Mouse (Mus musculus) neural tube, embryonic 15.5 days (tissue): ENCODE results near the gene Tdrd5. TPM values are rescaled to one million over a fixed set of nuclear protein-coding genes. Genes with fewer than 3 reads are reported as not detected.
"Not testable (repeated sequence)": the region's sequence is repeated elsewhere in the genome, so short reads cannot be mapped to it uniquely, and the experiment has no call there.

Experiments used
- ATAC-seq: fragments of 200-750 bp; cut with Nextera tagmentation; 2 replicates; pipeline ENCODE4 v1.8.0; 2017; ENCODE audit warnings: mild to moderate bottlenecking, moderate TSS enrichment, moderate library complexity; ENCODE audit not compliant: low FRiP score
- H3K27ac ChIP-seq: fragments of 300-500 bp; sonication (generic); replicated peaks from 2 replicates; pipeline ENCODE4 v1.5.1; 2015; ENCODE audit warnings: mild to moderate bottlenecking, inconsistent platforms
- H3K27me3 ChIP-seq: fragments of 300-500 bp; sonication (generic); replicated peaks from 2 replicates; pipeline ENCODE4 v1.6.1; 2015; ENCODE audit warnings: inconsistent platforms
- H3K36me3 ChIP-seq: fragments of 300-500 bp; sonication (generic); 2 replicates; pipeline ENCODE4 v1.6.1; 2015; ENCODE audit warnings: inconsistent platforms
- H3K4me1 ChIP-seq: fragments of 300-500 bp; sonication (generic); 2 replicates; pipeline ENCODE4 v1.6.1; 2015; ENCODE audit warnings: inconsistent platforms
- H3K4me2 ChIP-seq: fragments of 300-500 bp; sonication (generic); 2 replicates; pipeline ENCODE4 v1.6.1; 2015; ENCODE audit warnings: inconsistent platforms, mild to moderate bottlenecking, moderate library complexity
- H3K4me3 ChIP-seq: fragments of 300-500 bp; sonication (generic); replicated peaks from 2 replicates; pipeline ENCODE4 v1.5.1; 2015; ENCODE audit warnings: mild to moderate bottlenecking, inconsistent platforms
- H3K9ac ChIP-seq: fragments of 300-500 bp; sonication (generic); replicated peaks from 2 replicates; pipeline ENCODE4 v1.6.1; 2015; ENCODE audit warnings: mild to moderate bottlenecking, inconsistent platforms
- H3K9me3 ChIP-seq: fragments of 300-500 bp; sonication (generic); replicated peaks from 2 replicates; pipeline ENCODE4 v1.6.1; 2016; ENCODE audit warnings: inconsistent platforms
- WGBS: fragments of 180-500 bp; shearing (Covaris S2); methylation state at CpG from one replicate; pipeline ENCODE4 v1.1.7; 2015; ENCODE audit warnings: mixed read lengths; 5-methylcytosine and 5-hydroxymethylcytosine counted together
- polyA plus RNA-seq: library from polyadenylated mRNA; unstranded; fragments of >200 nt; fragmentation: Nextera tagmentation; extraction: Ambion mirVana; gene quantifications from 2 replicates; pipeline ENCODE4 v1.2.1, GENCODE M21; 2015

Gene Tdrd5
- polyA plus RNA-seq, 1 experiment from 2014 or later, result 0.77 TPM

- not testable (repeated sequence) for ATAC-seq, H3K36me3 ChIP-seq, H3K9me3 ChIP-seq, H3K4me3 ChIP-seq, H3K9ac ChIP-seq, H3K4me1 ChIP-seq, H3K4me2 ChIP-seq, H3K27ac ChIP-seq, H3K27me3 ChIP-seq
- 92% methylated on average over 4 of the region's 4 CpGs for WGBS
These were observed 52.4 kb downstream of the Tdrd5 start for GRCm38 (mm10) chr1:156251096-156251495.

- Histone ChIP-seq H3K4me3 (no peak overlapping the region), H3K9me3 (no peaks in the 10 kb centered on the region), H3K27me3 (no peaks in the 10 kb centered on the region), H3K9ac (no peak overlapping the region), H3K27ac (no peak overlapping the region), H3K4me1 (no peaks in the 10 kb centered on the region), H3K36me3 (no peaks in the 10 kb centered on the region), H3K4me2 (no peak overlapping the region)
- ATAC-seq, result no peak
- WGBS, result 58% methylated on average over 3 of the region's 3 CpGs
These were observed 55.6 kb downstream of the Tdrd5 start for GRCm38 (mm10) chr1:156247893-156248292.

GRCm38 (mm10) chr1:156241713-156242348 lies 61.6 kb downstream of the Tdrd5 start:
- H3K27ac ChIP-seq, result no peak overlapping the region
- H3K4me3 ChIP-seq, result no peak overlapping the region
- H3K9ac ChIP-seq, result no peak overlapping the region
- H3K4me1 ChIP-seq, result peaks cover 4% of the 10 kb centered on the region; the same call in 1 of the 2 replicates
- no peaks in the 10 kb centered on the region for H3K27me3 ChIP-seq
- no peak overlapping the region; the same call in 1 of the 2 replicates for H3K4me2 ChIP-seq
- no peaks in the 10 kb centered on the region for H3K36me3 ChIP-seq
- 8% methylated on average over 14 of the region's 14 CpGs for WGBS
- no peaks in the 10 kb centered on the region for H3K9me3 ChIP-seq
- ATAC-seq, result peak; percentile 75; the same call in 1 of the 2 replicates

GRCm38 (mm10) chr1:156241035-156241434 lies 62.4 kb downstream of the Tdrd5 start:
- no peaks in the 10 kb centered on the region for H3K36me3 ChIP-seq
- WGBS, result 40% methylated on average over 2 of the region's 2 CpGs
- no peak overlapping the region for H3K4me2 ChIP-seq
- no peak overlapping the region for H3K27ac ChIP-seq
- no peaks in the 10 kb centered on the region for H3K27me3 ChIP-seq
- no peak overlapping the region for H3K9ac ChIP-seq
- ATAC-seq, result peak; percentile 38; the same call in 1 of the 2 replicates
- H3K4me3 ChIP-seq, result no peak overlapping the region
- H3K9me3 ChIP-seq, result no peaks in the 10 kb centered on the region
- peaks cover 4% of the 10 kb centered on the region; the same call in 1 of the 2 replicates for H3K4me1 ChIP-seq

- Histone ChIP-seq H3K27ac (no peak overlapping the region), H3K9ac (no peak overlapping the region), H3K27me3 (0 out of 2 replicates have a peak, but pooled peaks cover 3% of the 10 kb centered on the region), H3K36me3 (no peaks in the 10 kb centered on the region), H3K4me1 (peaks cover 10% of the 10 kb centered on the region), H3K4me2 (peak overlapping the region; percentile 15; the same call in 1 of the 2 replicates), H3K9me3 (no peaks in the 10 kb centered on the region), H3K4me3 (no peak overlapping the region)
- 81% methylated on average over 6 of the region's 6 CpGs for WGBS
- ATAC-seq, result 0 out of 2 replicates have a peak, but pooled peaks have one; percentile 47
These were observed 72.3 kb downstream of the Tdrd5 start for GRCm38 (mm10) chr1:156231122-156231521.

DNA sequence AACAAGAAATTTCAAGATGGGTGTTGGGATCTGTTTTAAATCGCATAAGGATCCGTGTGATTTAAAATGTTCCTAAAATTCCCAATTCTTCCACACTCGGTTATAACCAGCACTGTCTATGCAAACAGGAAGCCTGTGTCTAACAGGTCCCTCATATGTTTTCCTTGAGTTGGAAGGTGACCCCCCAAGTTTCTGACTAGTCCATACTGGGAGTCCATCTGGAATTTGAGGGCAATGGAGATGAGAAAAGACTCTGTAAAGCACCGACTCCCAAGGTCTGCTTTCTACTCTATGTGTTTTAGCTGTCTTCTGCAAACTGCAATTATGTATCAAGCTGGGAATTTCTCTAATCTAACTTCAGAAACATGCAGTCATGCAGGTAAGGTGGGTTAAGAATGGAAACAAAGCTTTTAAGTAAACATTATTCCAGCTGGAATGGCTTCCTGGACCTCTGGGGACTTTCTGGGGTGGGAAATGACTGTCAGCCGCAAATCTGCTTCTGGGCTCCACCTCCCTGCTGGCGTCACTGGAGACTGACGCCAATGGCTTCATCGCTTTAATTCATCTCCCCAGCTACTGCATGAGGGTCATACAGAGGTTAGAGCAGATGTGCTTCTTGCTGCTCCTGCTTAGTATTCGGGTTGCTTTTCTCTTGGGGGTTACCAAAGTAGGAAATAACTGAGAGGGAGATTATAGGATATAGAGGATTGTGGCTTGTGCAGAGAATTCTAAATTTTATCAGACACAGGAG lies 73.0 kb downstream of the Tdrd5 start:
- H3K9me3 ChIP-seq, result no peaks in the 10 kb centered on the region
- peak overlapping the region; percentile 30; the same call in 1 of the 2 replicates for H3K27ac ChIP-seq
- 0 out of 2 replicates have a peak, but pooled peaks cover 3% of the 10 kb centered on the region for H3K27me3 ChIP-seq
- no peak overlapping the region for H3K9ac ChIP-seq
- H3K4me1 ChIP-seq, result peaks cover 10% of the 10 kb centered on the region
- ATAC-seq, result peak; percentile 73; the same call in 1 of the 2 replicates
- H3K4me2 ChIP-seq, result peak overlapping the region; percentile 15; the same call in 1 of the 2 replicates
- H3K4me3 ChIP-seq, result no peak overlapping the region
- no peaks in the 10 kb centered on the region for H3K36me3 ChIP-seq
- WGBS, result 34% methylated on average over 9 of the region's 9 CpGs

DNA sequence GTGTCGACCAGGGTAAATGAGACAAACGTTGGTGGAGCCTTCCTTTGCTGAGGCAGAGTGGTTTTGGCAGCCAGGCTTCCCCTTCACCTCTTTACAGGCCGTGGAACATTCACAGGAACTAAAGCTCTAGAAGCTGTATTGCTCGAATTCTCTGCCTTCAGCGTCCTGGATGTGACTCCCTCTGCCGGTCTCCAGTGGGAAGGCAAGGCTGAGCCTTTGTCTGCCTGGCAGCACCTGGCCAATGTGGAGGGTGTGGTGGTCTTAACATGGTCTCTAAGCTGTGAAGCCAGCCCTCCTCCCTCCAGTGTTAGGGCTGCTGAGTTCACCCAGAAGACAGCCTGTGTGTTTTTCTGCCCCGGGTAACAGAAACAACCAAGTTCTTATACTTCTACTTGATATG lies 74.0 kb downstream of the Tdrd5 start:
- peaks cover 10% of the 10 kb centered on the region for H3K4me1 ChIP-seq
- H3K4me2 ChIP-seq, result no peak overlapping the region
- H3K9ac ChIP-seq, result no peak overlapping the region
- H3K9me3 ChIP-seq, result no peaks in the 10 kb centered on the region
- WGBS, result 31% methylated on average over 7 of the region's 7 CpGs
- ATAC-seq, result no peak
- no peak overlapping the region for H3K4me3 ChIP-seq
- H3K27ac ChIP-seq, result no peak overlapping the region
- H3K36me3 ChIP-seq, result no peaks in the 10 kb centered on the region
- 0 out of 2 replicates have a peak, but pooled peaks cover 3% of the 10 kb centered on the region for H3K27me3 ChIP-seq

- Histone ChIP-seq H3K36me3 (no peaks in the 10 kb centered on the region), H3K4me2 (no peak overlapping the region), H3K4me1 (peaks cover 10% of the 10 kb centered on the region), H3K4me3 (no peak overlapping the region), H3K9me3 (no peaks in the 10 kb centered on the region), H3K9ac (no peak overlapping the region), H3K27ac (no peak overlapping the region), H3K27me3 (0 out of 2 replicates have a peak, but pooled peaks cover 3% of the 10 kb centered on the region)
- no peak for ATAC-seq
- 87% methylated on average over 4 of the region's 4 CpGs for WGBS
These were observed 74.7 kb downstream of the Tdrd5 start for GRCm38 (mm10) chr1:156228728-156229127.

- 68% methylated on average over 5 of the region's 5 CpGs for WGBS
- H3K4me2 ChIP-seq, result no peak overlapping the region
- H3K9ac ChIP-seq, result no peak overlapping the region
- H3K36me3 ChIP-seq, result no peaks in the 10 kb centered on the region
- H3K27ac ChIP-seq, result no peak overlapping the region
- no peak overlapping the region for H3K4me3 ChIP-seq
- no peak for ATAC-seq
- H3K4me1 ChIP-seq, result peaks cover 19% of the 10 kb centered on the region
- 0 out of 2 replicates have a peak, but pooled peaks cover 3% of the 10 kb centered on the region for H3K27me3 ChIP-seq
- H3K9me3 ChIP-seq, result no peaks in the 10 kb centered on the region
These were observed 76.6 kb downstream of the Tdrd5 start for GRCm38 (mm10) chr1:156226903-156227302.

- Histone ChIP-seq H3K4me2 (no peak overlapping the region), H3K4me3 (no peak overlapping the region), H3K4me1 (peaks cover 12% of the 10 kb centered on the region), H3K9me3 (no peaks in the 10 kb centered on the region), H3K36me3 (no peaks in the 10 kb centered on the region), H3K27me3 (no peaks in the 10 kb centered on the region), H3K27ac (no peak overlapping the region; the same call in 1 of the 2 replicates), H3K9ac (no peak overlapping the region)
- 48% methylated on average over 13 of the region's 13 CpGs for WGBS
- no peak for ATAC-seq
These were observed 81.1 kb downstream of the Tdrd5 start for GRCm38 (mm10) chr1:156222205-156223000.

GRCm38 (mm10) chr1:156221327-156221726 lies 82.1 kb downstream of the Tdrd5 start:
- H3K9me3 ChIP-seq, result no peaks in the 10 kb centered on the region
- ATAC-seq, result no peak
- no peak overlapping the region for H3K4me3 ChIP-seq
- H3K4me1 ChIP-seq, result peaks cover 14% of the 10 kb centered on the region
- no peak overlapping the region for H3K4me2 ChIP-seq
- H3K27ac ChIP-seq, result no peak overlapping the region
- no peaks in the 10 kb centered on the region for H3K27me3 ChIP-seq
- 43% methylated on average over 2 of the region's 2 CpGs for WGBS
- no peaks in the 10 kb centered on the region for H3K36me3 ChIP-seq
- no peak overlapping the region for H3K9ac ChIP-seq
